Mouse (Mus musculus) heart, embryonic 14.5 days (tissue): ENCODE results near the gene Rhoc. TPM values are rescaled to one million over a fixed set of nuclear protein-coding genes. Genes with fewer than 3 reads are reported as not detected.

Experiments used
- ATAC-seq: fragments of 200-750 bp; cut with Nextera tagmentation; 2 replicates; pipeline ENCODE4 v1.8.0; 2017; ENCODE audit warnings: low read depth, moderate TSS enrichment; ENCODE audit not compliant: insufficient number of reproducible peaks, insufficient read depth, low FRiP score
- H3K27ac ChIP-seq, 2 experiments: fragments of 200-500 bp in 1 of 2; fragments of 300-500 bp in 1 of 2; sonication (generic) in 1 of 2; replicated peaks in 1 of 2; 2 replicates each; pipeline ENCODE4 v1.5.1; 2012 to 2014; ENCODE audit warnings: low read depth in 2 of 2, low read length in 2 of 2, control low read depth in 1 of 2, mild to moderate bottlenecking in 1 of 2, mixed read lengths in 1 of 2; ENCODE audit not compliant: control insufficient read depth in 1 of 2, insufficient read depth in 1 of 2
- H3K27me3 ChIP-seq: fragments of 300-500 bp; sonication (generic); 2 replicates; pipeline ENCODE4 v1.6.1; 2014; ENCODE audit warnings: mild to moderate bottlenecking, low read length, control low read depth; ENCODE audit not compliant: control insufficient read depth, insufficient read depth
- H3K36me3 ChIP-seq: fragments of 300-500 bp; sonication (generic); 2 replicates; pipeline ENCODE4 v1.6.1; 2014; ENCODE audit warnings: mild to moderate bottlenecking, control low read depth, low read length, mixed read lengths; ENCODE audit not compliant: control insufficient read depth, insufficient read depth
- H3K4me1 ChIP-seq, 2 experiments: fragments of 200-500 bp in 1 of 2; fragments of 300-500 bp in 1 of 2; sonication (generic) in 1 of 2; 2 replicates each; pipeline ENCODE4 v1.6.1; 2012 to 2014; ENCODE audit warnings: low read length in 2 of 2, control low read depth in 1 of 2, mixed read lengths in 1 of 2; ENCODE audit not compliant: control insufficient read depth in 2 of 2, insufficient read depth in 2 of 2
- H3K4me2 ChIP-seq: fragments of 300-500 bp; sonication (generic); 2 replicates; pipeline ENCODE4 v1.6.1; 2014; ENCODE audit warnings: mild to moderate bottlenecking, low read length
- H3K4me3 ChIP-seq, 2 experiments: fragments of 200-500 bp in 1 of 2; fragments of 300-500 bp in 1 of 2; sonication (generic) in 1 of 2; 2 replicates each; pipeline ENCODE4 v1.5.1; 2012 to 2014; ENCODE audit warnings: low read length in 2 of 2, mild to moderate bottlenecking in 2 of 2, control low read depth in 1 of 2, low read depth in 1 of 2, moderate library complexity in 1 of 2; ENCODE audit not compliant: control insufficient read depth in 1 of 2, insufficient read depth in 1 of 2
- H3K9ac ChIP-seq: fragments of 300-500 bp; sonication (generic); 2 replicates; pipeline ENCODE4 v1.6.1; 2014; ENCODE audit warnings: mild to moderate bottlenecking, low read length
- H3K9me3 ChIP-seq: fragments of 300-500 bp; sonication (generic); 2 replicates; pipeline ENCODE4 v1.6.1; 2016; ENCODE audit warnings: low read length, control low read depth; ENCODE audit not compliant: control insufficient read depth
- WGBS: fragments of 180-500 bp; shearing (Covaris S2); extraction: QIAGEN DNeasy Blood & Tissue Kit; methylation state at CpG from one replicate; pipeline ENCODE4 v1.1.7; 2014; 5-methylcytosine and 5-hydroxymethylcytosine counted together
- polyA plus RNA-seq: library from polyadenylated mRNA; unstranded; fragments of >200 nt; fragmentation: Nextera tagmentation; extraction: Ambion mirVana; gene quantifications from 2 replicates; pipeline ENCODE4 v1.2.1, GENCODE M21; 2014

The Rhoc gene
- polyA plus RNA-seq, 1 experiment from 2014 or later, result 202 TPM

GRCm38 (mm10) chr3:104792360-104793270 lies 4.4 kb downstream of the Rhoc start:
- Histone ChIP-seq H3K4me1 (peaks cover 54 to 69% of the 10 kb centered on the region in 2 experiments), H3K36me3 (peaks cover 61% of the 10 kb centered on the region), H3K27me3 (no peaks in the 10 kb centered on the region), H3K9me3 (no peaks in the 10 kb centered on the region), H3K4me2 (peak overlapping the region; percentile 90; the same call in 1 of the 2 replicates), H3K9ac (peak overlapping the region; percentile 21; the same call in 1 of the 2 replicates), H3K4me3 (no peak overlapping the region), H3K27ac (peak overlapping the region in 1 of 2 experiments; percentile 15; a peak in 1 of 4 replicates)
- no peak for ATAC-seq
- 48% methylated on average over 15 of the region's 15 CpGs for WGBS

GRCm38 (mm10) chr3:104793871-104794828 lies 6.0 kb downstream of the Rhoc start:
- no peaks in the 10 kb centered on the region for H3K9me3 ChIP-seq
- 35% methylated on average over 20 of the region's 20 CpGs for WGBS
- no peaks in the 10 kb centered on the region for H3K27me3 ChIP-seq
- peaks cover 71% of the 10 kb centered on the region for H3K36me3 ChIP-seq
- peak; percentile 93 for ATAC-seq
- H3K4me1 ChIP-seq, result peaks cover 51 to 62% of the 10 kb centered on the region in 2 experiments
- no peak overlapping the region for H3K4me3 ChIP-seq
- peak overlapping the region; percentile 39 for H3K4me2 ChIP-seq
- H3K27ac ChIP-seq, result peak overlapping the region; percentile 89 to 94
- peak overlapping the region; percentile 45 for H3K9ac ChIP-seq

GRCm38 (mm10) chr3:104794953-104795470 lies 6.8 kb downstream of the Rhoc start:
- Histone ChIP-seq H3K27ac (peak overlapping the region; percentile 69 to 94), H3K4me2 (peak overlapping the region; percentile 29), H3K9ac (peak overlapping the region; percentile 41), H3K9me3 (no peaks in the 10 kb centered on the region), H3K36me3 (peaks cover 80% of the 10 kb centered on the region), H3K27me3 (no peaks in the 10 kb centered on the region), H3K4me3 (no peak overlapping the region), H3K4me1 (peaks cover 49 to 61% of the 10 kb centered on the region in 2 experiments)
- ATAC-seq, result no peak
- 40% methylated on average over 12 of the region's 12 CpGs for WGBS

GRCm38 (mm10) chr3:104795661-104796340 lies 7.6 kb downstream of the Rhoc start:
- H3K9me3 ChIP-seq, result no peaks in the 10 kb centered on the region
- WGBS, result 65% methylated on average over 15 of the region's 15 CpGs
- H3K4me1 ChIP-seq, result peaks cover 42 to 55% of the 10 kb centered on the region in 2 experiments
- H3K4me3 ChIP-seq, result no peak overlapping the region
- no peak for ATAC-seq
- no peaks in the 10 kb centered on the region for H3K27me3 ChIP-seq
- no peak overlapping the region for H3K4me2 ChIP-seq
- no peak overlapping the region for H3K9ac ChIP-seq
- H3K27ac ChIP-seq, result peak overlapping the region in 1 of 2 experiments; percentile 94; a peak in 1 of 4 replicates
- peaks cover 87% of the 10 kb centered on the region for H3K36me3 ChIP-seq

GRCm38 (mm10) chr3:104796430-104797082 lies 8.4 kb downstream of the Rhoc start:
- no peak overlapping the region for H3K4me2 ChIP-seq
- H3K27me3 ChIP-seq, result no peaks in the 10 kb centered on the region
- WGBS, result 66% methylated on average over 15 of the region's 15 CpGs
- H3K27ac ChIP-seq, result peak overlapping the region in 1 of 2 experiments; percentile 5; a peak in 1 of 4 replicates
- H3K4me3 ChIP-seq, result no peak overlapping the region
- no peaks in the 10 kb centered on the region for H3K9me3 ChIP-seq
- ATAC-seq, result no peak
- peaks cover 36 to 47% of the 10 kb centered on the region in 2 experiments for H3K4me1 ChIP-seq
- peaks cover 92% of the 10 kb centered on the region for H3K36me3 ChIP-seq
- H3K9ac ChIP-seq, result no peak overlapping the region

DNA sequence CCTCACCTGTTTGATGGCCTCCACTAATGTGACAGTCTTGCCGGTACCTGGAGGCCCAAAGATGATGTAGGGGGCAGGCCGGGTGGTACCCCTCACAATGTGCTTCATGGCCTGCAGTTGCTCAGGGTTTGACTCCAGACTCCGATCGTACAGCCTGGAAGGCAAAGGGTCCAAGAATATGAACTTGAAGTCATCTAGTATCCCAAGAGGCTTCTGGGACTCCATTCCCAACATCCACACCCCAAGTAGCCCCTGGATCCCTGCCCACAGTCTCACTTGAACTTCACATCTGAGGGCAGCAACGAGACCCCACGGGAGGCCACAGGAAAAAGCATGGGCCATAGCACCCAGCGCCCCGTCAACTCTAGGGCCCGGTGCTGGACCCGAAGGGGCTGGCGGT lies 12.5 kb downstream of the Rhoc start:
- Histone ChIP-seq H3K27me3 (no peaks in the 10 kb centered on the region), H3K4me2 (no peak overlapping the region), H3K9me3 (no peaks in the 10 kb centered on the region), H3K36me3 (peaks cover 94% of the 10 kb centered on the region), H3K4me1 (peaks cover 4 to 10% of the 10 kb centered on the region in 2 experiments), H3K27ac (no peak overlapping the region), H3K9ac (no peak overlapping the region), H3K4me3 (no peak overlapping the region)
- no peak for ATAC-seq
- WGBS, result 95% methylated on average over 11 of the region's 11 CpGs
